Mouse (Mus musculus): ENCODE results near the gene Fam204a. TPM values are rescaled to one million over a fixed set of nuclear protein-coding genes. Genes with fewer than 3 reads are reported as not detected.
A peak's percentile ranks its signal among the peaks of the same experiment; 100 is the strongest.

Gene Fam204a
- total RNA-seq (2021), result 10 to 100 TPM; 35.1 to 43.2 TPM
- long read RNA-seq, transcript Fam204a-201 (8 exons, 2,035 nt), result major isoform, 13 of 51 reads
- long read RNA-seq, transcript Fam204a-206 (8 exons, 951 nt), result minor isoform, 5 of 51 reads
- long read RNA-seq, partial matches to known transcripts, result 3 of 51 reads
- long read RNA-seq, other reads (novel, unspliced or antisense), result 30 of 51 reads

- peak; percentile 96 to 98 for DNase-seq (ENCODE audit: low spot score in 2 of 2)
These were observed at the start of gene Fam204a for GRCm38 (mm10) chr19:60225899-60226844. Gene Fam204a, minus strand, starts transcription at chr19:60226701.

GRCm38 (mm10) chr19:60265789-60266188 is 39.3 kb upstream of the Fam204a start:
- DNase-seq (ENCODE audit: low spot score in 2 of 2), result no peak

DNA sequence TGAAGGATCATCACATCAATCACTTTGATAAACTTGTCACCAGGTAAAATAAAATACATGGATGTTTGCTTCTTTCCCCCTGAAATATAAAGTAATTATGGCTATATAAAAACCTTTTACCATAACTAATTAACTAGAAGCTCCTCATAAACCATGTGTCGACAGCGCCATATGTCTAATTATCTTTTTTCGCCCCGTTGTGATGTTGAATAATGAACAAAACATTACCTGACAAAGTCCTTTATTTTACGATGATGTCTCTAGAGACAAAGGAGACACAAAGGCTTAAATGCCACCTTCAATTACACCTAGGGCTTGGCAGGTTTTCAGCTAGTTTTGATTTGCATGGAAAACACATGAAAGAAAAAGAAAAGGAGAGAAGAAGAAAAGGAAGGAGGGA is 34.2 kb upstream of the Fam204a start:
- DNase-seq (ENCODE audit: low spot score in 2 of 2), result no peak

DNA sequence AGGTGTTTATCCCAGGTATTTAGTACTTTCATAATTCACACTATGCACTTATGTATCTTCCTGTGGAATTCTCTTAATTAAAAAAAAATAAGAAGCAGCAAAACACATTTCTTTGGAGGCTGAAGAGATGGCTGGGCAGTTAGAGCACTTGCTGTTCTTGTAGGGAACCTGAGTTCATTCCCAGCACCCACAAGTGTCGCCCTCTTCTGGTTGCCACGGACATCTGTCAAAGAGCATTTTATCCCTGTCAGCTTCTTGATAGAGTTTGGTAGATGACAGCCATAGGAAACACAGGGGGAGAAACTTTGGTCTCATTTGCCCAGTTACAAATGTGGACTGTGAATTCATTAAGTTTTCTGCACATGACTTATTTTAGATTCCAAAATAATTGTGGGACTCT is 25.5 kb upstream of the Fam204a start:
- DNase-seq (ENCODE audit: low spot score in 2 of 2), result no peak

- no peak for DNase-seq (ENCODE audit: low spot score in 2 of 2)
These were observed 24.7 kb upstream of the Fam204a start for GRCm38 (mm10) chr19:60251197-60251596.

- no peak for DNase-seq (ENCODE audit: low spot score in 2 of 2)
These were observed 18.7 kb upstream of the Fam204a start for GRCm38 (mm10) chr19:60245250-60245649.

- DNase-seq (ENCODE audit: low spot score in 2 of 2), result no peak
These were observed 16.1 kb upstream of the Fam204a start for GRCm38 (mm10) chr19:60242620-60243019.

- DNase-seq (ENCODE audit: low spot score in 2 of 2), result no peak
These were observed 15.6 kb upstream of the Fam204a start for GRCm38 (mm10) chr19:60241916-60242602.

DNA sequence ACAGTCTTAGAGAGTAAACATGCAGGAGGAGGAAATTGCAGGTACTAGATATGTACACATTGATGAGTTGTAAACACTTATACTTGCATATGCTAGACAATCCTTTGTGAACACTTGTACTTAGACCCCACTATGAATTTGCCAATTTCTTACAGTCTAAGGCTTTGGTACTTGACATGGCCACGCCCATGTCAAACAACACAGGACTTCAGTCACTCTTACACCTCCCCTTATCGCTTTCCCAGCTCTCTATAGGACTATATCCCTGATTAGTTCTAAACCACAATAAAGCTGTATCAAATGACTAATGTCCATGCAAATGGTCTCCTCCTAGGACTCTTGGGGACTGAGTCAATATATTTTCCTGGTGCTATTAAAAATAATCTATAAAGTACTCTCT is 5.0 kb upstream of the Fam204a start:
- no peak for DNase-seq (ENCODE audit: low spot score in 2 of 2)

- peak in 1 of 2 experiments; percentile 8 for DNase-seq (ENCODE audit: low spot score in 2 of 2)
These were observed 339 bp upstream of the Fam204a start for GRCm38 (mm10) chr19:60226845-60227235.

GRCm38 (mm10) chr19:60219395-60219794 is 7.1 kb downstream of the Fam204a start:
- DNase-seq (ENCODE audit: low spot score in 2 of 2), result no peak

DNA sequence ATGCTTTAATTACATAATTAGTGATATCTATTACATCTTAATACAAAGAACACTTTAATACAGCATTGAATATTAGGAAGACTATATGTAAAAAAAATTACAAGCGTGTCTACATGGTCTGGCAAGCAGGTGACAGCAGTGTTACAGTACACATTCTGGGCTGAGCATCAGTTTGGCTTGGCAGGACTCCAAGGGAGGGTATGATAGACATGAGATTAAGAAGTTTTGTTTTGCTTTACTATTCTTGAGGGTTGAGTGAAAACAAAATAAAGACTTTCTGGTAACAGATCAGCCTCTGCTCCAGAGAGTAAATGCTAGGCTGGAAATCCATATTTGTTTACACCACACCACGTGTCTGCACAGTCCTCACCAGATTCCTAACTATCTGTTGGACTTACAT is 8.5 kb downstream of the Fam204a start:
- DNase-seq (ENCODE audit: low spot score in 2 of 2), result no peak

DNA sequence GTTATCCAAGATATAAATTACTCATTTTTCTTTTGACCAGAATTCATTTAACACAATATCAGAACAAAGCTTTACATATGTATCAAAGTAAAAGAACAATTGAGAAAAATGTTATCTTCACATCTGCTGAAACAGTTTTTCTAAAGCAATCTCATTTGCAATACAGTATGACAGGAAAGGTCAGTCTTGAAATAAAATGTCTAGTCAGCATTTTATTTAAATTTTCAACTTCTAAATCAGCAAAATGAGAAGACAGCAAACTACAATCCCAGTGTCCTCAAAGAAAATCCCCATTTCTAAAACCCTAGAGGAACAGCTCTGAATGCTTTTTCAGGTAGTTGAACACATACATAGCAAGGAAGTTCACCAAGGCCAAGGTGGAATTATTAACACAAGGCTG is 18.3 kb downstream of the Fam204a start:
- no peak for DNase-seq (ENCODE audit: low spot score in 2 of 2)

- DNase-seq (ENCODE audit: low spot score in 2 of 2), result no peak
These were observed 22.3 kb downstream of the Fam204a start for GRCm38 (mm10) chr19:60204176-60204575.

- no peak for DNase-seq (ENCODE audit: low spot score in 2 of 2)
These were observed 26.2 kb downstream of the Fam204a start for GRCm38 (mm10) chr19:60200294-60200693.

DNA sequence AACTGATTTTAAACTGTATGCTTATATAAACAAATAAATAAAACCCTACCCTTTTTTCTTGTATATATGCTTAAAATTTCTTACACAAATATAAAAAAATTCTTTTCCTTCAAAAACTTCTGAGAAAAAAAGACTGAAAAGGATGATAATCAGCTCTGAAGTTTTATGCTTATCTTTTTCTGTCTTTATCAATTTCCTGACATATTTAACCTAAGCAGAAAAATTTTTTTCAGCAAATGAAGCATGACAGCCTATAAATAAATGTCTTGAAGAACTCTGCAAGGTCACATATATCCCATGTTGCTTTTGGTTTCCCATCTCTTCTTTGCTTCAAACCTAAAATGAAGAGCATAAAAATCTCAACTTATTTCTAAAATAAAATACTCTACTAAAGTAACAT is 27.3 kb downstream of the Fam204a start:
- no peak for DNase-seq (ENCODE audit: low spot score in 2 of 2)

- no peak for DNase-seq (ENCODE audit: low spot score in 2 of 2)
These were observed 33.7 kb downstream of the Fam204a start for GRCm38 (mm10) chr19:60192790-60193189.

DNA sequence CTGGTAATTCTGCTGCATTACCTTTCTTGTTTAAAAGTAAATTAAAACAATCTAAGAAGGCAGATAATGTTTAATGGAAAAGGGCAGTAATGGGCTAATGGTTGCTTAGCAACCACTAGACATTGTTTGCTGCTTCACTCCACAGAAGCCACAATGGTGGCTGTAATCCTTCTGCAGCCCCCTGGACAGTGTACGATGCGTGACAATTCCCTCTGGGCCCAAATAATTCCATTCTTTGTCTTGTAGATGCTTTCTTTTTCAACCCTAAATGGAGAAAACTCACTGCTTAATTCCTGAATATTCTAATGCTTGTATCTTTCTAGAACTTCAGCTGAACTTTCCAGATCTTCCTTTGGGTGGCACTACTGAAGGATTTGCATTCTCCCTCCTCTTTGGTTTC is 37.3 kb downstream of the Fam204a start:
- DNase-seq (ENCODE audit: low spot score in 2 of 2), result no peak

DNA sequence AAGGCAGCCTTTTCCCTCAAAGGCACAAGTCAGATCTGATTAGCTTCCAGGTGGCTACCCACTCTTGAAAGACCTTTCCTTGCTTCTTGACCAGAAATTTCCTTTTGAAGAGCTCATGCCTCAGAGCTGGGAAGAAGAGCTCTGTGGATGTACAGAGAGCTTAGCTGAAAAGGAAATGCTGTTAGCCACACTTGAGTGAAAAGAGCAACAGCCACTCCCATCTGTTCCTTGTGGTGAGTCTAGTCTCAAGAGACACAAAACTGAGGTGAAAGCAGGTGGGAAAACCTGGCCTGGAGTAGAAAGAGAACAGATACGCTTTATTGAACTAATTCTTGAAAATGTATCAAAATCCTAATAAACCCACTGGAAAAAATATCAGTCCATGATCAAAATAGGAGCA is 43.6 kb downstream of the Fam204a start:
- no peak for DNase-seq (ENCODE audit: low spot score in 2 of 2)

DNA sequence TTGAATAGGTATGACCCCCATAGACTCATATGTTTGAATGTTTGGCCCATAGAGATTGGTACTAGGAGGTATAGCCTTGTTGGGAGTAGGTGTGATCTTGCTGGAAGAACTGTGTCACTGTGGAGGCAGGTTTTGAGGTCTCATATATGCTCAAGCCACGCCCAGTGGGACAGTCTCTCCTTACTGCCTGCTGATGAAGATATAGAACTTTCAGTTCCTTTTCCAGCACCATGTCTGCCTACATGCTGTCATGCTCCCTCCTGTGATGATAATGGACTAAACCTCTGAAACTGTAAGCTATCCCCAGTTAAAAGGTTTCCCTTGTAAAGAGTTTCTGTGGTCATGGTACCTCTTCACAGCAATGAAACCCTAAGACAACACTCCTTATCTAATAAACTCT is 44.3 kb downstream of the Fam204a start:
- DNase-seq (ENCODE audit: low spot score in 2 of 2), result no peak

DNA sequence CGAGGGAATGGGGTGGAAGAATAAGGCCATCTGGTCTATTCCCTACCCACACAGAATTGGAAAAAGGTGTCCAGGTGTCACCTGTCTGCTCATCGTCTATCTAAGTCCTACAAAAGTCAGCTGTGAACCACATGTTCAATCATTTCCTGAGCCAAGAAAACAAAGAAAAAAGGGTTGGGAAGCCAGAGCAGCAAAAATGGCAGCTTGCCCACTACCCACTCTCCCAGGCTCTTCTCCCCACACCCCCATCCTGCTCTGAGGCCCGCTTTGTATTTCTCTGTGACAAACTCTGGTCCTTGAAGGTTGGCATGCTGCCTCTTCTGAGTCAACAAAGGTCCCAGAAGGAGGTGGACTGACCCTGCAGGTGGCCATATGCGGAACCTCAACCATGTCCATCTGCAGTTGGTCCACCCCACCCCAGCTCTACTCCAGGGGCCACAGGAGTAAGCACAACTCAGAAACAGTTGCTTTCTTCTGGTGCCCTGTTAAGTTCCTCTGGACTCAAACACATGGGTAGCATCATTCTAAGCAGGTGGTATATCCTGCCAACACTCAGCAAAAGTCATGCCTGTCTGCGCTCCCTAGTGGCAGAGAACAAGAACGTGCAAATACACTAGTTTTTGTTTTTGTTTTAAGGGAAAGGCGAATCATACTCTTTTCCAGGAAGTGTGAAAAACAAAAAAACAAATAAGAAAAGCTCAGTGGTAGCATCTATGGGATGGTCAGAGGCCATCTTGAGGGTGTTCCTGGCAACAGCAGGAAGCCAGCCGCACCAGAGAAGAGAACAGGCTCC is 47.5 kb downstream of the Fam204a start:
- DNase-seq (ENCODE audit: low spot score in 2 of 2), result peak; percentile 23 to 36
